Mouse (Mus musculus) fibroblast of lung, adult 2 months (primary cell): ENCODE data around the gene Zmynd8.

Experiments used
- DNase-seq: peaks from one replicate; pipeline ENCODE4 v3.0.0-alpha.2; 2011; ENCODE audit warnings: low read depth

The Zmynd8 gene

GRCm38 (mm10) chr2:165879403-165880178 lies 19.2 kb downstream of the Zmynd8 start:
- no peak for DNase-seq

- no peak for DNase-seq
Measured at GRCm38 (mm10) chr2:165878907-165879361, 19.9 kb downstream of the Zmynd8 start.

DNA sequence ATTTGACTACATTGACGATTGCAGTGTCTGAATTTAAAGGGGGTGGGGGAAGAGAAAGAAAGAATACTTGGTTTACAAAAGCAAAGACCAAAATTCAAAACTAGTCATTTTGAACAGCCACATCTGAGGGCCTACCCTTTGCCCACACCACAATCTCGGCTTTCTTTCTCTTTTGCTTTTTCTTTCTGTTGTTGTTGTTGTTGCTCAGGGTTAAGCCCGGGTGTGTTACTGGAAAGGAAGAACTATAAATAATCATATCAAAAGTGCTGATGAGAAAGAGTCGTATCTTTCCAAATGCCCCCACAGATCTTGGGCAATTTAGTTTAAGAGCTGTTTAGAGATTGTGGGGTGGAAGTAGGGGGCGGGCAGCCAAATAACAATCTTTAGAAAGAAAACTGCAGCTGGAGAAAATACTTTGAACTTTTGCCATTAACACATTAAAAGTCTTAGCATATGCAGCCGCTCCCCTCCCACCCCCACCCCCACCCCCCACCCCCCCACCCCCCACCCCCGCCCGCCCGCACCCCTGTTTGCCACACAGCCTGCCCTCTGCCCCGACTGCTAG lies 20.7 kb downstream of the Zmynd8 start:
- no peak for DNase-seq

GRCm38 (mm10) chr2:165877180-165877579 lies 21.6 kb downstream of the Zmynd8 start:
- no peak for DNase-seq

GRCm38 (mm10) chr2:165876201-165876918 lies 22.5 kb downstream of the Zmynd8 start:
- no peak for DNase-seq

GRCm38 (mm10) chr2:165875406-165875955 lies 23.3 kb downstream of the Zmynd8 start:
- DNase-seq = no peak

GRCm38 (mm10) chr2:165874461-165875339 lies 24.1 kb downstream of the Zmynd8 start:
- DNase-seq = no peak

GRCm38 (mm10) chr2:165873777-165874176 lies 25.0 kb downstream of the Zmynd8 start:
- no peak for DNase-seq

DNA sequence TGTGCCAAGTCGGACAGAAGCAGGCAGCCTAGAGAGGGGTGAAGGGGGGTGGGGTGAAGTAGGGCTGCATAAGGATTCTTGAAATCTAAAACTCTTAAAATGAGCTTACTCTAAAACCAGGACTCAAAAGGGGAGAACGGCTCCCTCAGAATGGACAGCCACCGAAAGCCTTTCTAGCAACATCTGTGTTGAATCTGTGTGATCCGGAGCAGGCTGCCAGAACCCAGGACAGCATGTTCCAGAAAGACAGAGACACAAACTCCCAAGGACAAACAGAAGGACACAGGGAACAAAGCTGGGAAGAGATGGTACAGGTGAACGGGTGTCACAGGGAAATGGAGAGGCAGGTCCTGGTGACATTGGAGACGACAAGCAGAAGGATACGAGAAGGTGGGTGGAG lies 25.6 kb downstream of the Zmynd8 start:
- DNase-seq = no peak

DNA sequence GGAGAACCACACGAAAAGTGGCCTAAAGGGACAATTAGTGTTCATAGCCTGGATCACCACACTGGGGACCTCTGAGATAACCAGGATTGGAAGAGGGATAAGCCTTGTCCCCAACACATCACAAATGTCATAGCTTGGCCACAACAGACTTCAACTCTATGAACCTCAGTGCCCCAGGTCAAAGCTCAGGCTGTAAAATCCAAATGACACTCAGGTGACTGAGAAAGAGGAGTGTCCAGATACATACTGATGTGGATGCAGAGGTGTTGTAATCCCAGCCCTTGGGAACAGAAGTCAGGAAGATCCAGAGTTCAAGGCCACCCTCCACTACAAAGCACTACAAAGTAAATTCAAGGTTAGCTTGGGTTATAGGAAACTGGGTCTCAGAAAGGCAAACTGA lies 29.6 kb downstream of the Zmynd8 start:
- DNase-seq = no peak

DNA sequence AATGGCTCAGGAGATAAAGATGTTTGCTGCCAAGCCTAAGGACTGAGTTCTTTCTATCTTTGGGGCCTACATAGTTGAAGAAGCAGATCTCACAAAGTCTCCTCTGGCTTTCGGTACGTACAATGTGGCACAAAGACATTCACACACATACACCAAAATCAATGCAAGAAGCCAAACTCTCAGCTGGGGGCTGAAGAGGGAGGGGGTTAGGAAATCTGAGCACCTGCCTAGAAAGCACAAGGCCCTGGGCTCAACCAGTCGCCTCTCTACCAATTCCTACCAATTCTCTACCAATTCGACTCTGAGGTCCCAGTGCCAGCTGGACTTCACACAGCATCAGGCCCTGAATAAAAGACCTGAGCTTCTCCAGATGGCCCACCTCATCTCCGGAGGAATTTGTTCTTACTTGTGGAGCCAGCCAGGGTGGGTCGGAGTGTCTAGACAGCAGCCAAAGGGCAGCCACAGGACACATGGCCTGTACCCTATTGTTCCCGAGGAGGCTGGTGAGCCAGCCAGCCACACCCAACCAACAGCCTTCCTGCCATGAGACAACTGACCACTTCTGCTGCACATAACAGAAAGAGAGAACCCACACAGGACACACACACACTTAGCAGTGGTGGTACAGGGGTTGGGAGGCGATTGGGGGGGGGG lies 30.2 kb downstream of the Zmynd8 start:
- no peak for DNase-seq

- no peak for DNase-seq
Measured at GRCm38 (mm10) chr2:165867549-165867948, 31.3 kb downstream of the Zmynd8 start.

DNA sequence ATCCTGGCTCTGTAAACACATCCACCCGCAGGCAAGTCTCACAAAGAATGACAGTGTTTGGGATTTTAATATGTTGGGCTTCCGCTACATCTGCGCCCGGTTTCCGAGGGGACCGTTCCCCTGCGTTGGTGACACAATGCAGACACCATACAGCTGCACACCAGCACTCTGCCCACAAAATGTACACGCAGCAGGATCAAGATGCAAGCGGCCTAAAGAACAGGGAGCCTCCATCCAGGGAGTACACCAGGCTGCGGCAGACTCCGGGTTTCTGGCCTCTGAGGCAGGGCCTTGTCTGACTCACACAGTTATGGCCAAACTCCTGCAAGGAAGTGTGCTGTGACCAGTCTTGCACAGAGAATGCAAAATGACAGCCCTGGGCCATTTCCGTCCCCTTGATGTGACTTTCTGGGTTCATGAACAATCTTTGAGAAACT lies 31.8 kb downstream of the Zmynd8 start:
- no peak for DNase-seq

DNA sequence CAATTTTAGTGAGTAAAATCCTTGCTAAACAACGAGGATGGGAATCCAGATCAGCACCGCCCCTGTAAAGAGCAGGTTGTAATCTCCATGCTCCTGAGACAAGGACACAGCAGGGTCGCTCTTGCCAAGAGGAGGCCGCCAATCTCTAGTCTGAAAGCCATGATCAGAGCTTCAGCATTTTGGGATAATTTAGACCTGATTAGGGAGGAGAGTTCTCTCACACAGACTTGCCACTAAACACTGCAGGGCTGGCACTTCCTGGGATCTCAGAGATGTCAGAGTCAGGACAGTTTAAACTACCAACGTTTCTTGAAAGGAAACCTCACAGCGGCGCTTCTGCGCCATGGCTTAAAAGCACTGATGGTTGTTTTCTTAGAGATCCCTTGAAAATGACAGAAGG lies 32.4 kb downstream of the Zmynd8 start:
- no peak for DNase-seq

DNA sequence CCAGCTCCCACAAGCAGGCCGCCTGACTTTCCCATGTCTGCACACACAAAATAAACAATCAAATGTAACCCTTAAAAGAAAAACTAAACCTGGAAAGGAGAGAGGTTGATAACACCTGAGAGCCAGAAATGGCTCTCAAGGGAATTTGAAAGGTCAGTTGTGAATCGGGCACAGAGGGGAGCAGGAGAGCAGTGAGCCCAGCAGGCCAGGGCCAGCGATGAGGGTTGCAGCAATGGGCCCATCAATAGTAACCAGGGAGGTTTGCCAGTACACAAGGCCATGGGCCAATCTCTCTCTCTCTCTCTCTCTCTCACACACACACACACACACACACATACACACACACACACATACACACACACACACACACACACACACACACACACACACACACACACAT lies 34.0 kb downstream of the Zmynd8 start:
- DNase-seq = no peak

GRCm38 (mm10) chr2:165861683-165862594 lies 36.9 kb downstream of the Zmynd8 start:
- no peak for DNase-seq

- no peak for DNase-seq
Measured at GRCm38 (mm10) chr2:165860962-165861682, 37.7 kb downstream of the Zmynd8 start.

GRCm38 (mm10) chr2:165860447-165860846 lies 38.4 kb downstream of the Zmynd8 start:
- DNase-seq = no peak
